Mouse (Mus musculus) heart, adult 9 months (tissue): ENCODE data around the gene P4ha1.
A peak's percentile ranks its signal among the peaks of the same experiment; 100 is the strongest.

Experiments
- DNase-seq, 2 experiments: peaks; one replicate each; pipeline ENCODE4 v3.0.0; 2022; ENCODE audit warnings: low spot score in 2 of 2

Gene P4ha1

DNA sequence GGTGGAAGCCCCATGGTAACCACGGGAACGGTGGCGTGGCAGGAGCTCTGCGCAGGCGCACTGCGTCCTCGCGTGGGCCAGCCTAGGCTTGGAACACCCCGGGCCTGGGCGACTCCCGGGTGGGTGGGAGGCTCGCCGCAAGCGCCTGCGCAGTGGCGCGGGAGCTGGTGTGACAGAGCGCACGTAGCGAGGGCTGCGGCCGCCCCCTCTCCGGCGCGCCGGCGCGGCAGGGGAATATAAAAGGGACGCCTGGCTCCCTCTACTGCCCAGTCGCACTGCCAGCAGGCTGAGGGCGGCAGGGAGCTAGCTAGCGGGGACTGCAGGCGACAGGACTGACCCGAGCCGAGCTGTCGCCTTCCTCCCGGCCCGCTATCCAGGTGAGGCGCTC is at the start of gene P4ha1:
TSS of gene P4ha1 (plus strand) at position 197 of the 388 bp plus-strand sequence.
- DNase-seq = peak; percentile 99

DNA sequence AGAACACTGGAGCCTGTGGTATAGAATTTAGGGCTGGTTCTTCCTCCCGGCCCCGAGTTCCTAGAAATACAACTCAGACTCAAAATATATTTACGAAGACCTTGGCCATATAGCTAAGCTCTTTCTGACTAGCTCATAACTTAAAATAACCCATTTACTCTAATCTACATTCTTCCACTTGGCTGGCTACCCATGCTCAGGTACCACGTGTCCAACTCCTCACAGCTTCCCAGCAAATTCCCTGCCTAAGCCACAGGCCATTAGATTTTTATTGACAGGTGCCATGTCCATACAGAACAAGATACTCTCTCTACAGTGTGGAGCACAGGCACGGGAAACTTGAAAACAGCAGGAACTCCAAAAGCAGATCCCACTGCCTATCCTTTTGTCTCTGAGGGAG is 47.4 kb upstream of the P4ha1 start:
- DNase-seq = no peak

DNA sequence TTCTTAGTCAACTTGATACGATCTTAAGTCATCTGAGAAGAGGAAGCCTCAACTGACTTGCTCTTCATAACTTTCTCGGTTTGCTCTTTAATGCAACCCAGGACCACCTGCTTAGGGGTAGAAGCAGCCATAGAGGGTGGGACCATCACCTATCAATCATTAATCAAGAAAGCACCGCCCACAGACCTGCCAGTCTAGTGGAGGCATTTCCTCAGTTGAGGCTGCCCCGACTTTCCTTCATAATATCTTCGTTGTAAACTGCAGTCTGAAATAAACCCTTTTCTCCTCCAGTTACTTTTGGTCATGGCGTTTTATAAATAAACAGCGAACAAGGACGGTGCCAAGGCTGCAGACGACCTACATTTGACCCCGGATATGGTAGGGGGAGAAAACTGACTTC is 46.0 kb upstream of the P4ha1 start:
- DNase-seq = no peak

DNA sequence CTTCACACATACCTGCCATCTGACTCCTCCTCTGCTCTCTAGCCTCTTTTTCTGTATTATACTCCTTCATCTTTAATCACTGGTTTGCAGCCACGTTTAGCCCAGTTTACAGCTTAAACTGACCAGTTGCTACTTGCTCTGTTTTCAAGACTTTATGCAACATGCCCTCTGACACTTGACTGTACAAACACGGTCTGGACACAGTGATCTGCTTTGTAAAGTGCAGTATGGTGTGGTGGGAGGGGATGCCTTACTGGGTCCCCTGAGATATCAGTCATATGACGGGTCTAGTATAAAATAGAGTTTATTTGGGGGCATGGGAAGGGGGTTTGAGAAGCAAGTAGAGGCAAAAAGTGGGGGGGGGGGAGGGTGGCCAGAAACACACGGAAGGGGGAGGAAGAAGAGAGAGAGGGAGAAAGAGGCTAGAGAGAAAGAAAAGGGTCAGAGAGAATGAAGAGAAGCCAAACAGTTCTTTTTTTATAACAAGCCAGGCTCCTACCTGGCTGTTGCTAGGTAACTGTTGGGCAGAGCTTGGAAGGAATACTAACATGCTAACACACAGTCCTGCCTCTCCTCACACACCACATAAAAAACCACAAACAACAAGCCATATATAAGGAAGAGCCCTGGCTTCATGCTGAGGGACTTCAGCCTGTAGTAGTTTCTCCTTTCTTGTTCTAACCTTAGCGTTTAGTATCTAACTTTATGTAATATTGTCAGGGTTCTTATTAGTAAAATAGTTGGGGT is 45.2 kb upstream of the P4ha1 start:
- DNase-seq = no peak

DNA sequence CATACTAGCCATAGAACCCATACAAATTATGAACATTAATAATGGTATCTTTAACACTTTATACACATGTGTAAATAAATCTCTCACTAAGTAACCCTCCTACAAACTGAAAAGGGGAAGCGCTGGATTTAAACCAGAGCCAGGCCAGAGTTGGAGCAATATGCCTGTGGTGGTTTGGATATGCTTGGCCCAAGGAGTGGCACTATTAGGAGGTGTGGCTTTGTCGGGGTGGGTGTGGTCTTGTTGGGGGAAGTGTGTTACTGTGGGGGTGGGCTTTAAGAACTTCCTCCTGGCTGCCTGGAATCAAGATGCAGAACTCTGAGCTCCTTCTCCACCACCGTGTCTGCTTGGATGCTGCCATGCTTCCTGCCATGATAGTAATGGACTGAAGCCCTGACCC is 39.9 kb upstream of the P4ha1 start:
- no peak for DNase-seq

DNA sequence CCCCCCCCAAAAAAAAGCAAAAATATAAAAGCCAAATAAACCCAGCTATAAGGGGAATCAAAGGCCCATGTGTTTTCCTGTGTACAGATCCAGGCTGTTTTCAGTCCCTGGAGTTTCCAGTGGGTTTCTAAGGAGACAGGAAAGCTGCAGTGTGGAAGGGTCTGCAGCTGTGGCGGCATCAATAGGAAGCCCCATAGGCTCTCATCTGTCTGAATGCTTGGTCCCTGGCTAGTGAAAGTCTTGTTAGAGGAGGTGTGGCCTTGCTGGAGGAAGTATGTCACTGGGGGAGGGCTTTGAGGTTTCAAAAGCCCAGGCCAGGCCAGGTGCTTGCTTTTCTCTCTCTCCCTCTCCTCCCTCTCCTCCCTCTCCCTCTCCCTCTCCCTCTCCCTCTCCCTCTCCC is 39.3 kb upstream of the P4ha1 start:
- no peak for DNase-seq

DNA sequence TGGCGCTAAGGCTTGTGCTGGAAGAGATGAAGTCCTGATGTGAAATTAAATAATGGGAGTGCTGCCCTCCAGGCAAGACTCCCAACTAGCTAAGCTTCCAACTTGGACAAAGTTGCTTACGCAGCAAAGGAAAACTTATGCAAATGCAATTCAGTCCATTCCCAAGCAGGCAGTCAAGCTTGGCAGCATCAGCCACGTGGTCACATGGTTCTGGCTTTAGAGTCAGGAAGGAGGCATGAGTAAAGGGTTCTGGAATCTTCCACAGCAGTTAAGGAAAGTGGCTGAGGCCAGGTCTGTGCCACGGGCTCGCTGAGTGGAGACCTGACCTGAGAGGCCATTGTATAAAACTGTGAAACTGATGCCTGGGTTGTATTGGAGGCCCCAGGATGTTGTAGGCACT is 37.6 kb upstream of the P4ha1 start:
- DNase-seq = no peak

DNA sequence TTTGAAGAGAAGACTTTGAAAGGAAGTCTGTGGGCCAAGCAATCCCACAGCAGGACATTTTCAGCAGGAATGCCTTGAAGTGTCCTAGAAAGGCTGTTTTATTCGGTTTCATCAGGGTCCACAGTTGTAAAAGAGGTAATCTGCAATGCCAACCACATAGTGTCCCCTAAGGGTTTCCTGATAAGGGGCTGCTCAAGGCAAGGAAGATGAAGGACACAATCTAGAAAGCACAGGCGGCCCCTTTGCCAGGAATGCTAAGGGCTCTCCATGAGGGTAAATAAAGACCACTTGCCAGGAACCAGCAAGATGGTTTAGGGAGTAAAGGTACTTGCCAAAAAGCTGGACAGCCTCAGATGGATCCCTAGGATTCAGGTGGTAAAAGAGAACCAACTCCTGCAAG is 35.8 kb upstream of the P4ha1 start:
- DNase-seq = no peak

DNA sequence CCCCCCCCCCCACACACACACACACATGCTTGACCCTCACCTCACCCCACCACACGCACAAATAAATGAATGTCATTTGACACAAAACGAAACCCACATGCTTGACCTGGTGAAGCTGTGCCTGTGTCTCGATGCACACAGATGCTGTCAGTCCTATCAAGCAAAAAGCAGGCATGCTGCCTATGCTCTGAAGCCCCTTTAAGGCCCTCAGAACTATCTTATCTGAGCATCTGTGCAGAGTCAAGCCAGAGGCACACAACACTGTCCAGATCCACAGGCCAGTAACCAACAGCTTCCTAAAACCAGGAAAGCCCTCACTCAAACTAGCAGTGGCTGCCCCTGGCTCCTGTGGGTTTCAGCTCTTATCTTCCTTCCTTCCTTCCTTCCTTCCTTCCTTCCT is 35.4 kb upstream of the P4ha1 start:
- no peak for DNase-seq

DNA sequence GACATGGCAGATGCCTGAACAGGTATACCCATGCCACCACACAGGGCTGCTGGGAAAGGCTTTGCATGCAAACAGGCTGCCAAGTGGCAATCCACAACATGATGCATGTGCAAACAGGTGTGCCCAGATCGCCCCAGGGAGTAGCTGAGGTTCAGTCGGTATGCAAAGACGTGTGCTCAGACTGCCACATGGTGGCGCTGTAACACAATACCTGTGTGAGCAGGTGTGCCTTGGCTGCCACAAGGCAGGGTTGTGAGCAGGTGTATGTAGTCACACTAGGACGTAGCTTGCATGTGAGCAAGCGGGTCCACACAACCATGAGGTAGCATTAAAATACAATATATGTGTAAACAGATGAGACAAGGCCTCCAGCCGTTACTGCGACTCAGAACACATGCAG is 34.0 kb upstream of the P4ha1 start:
- DNase-seq = no peak

DNA sequence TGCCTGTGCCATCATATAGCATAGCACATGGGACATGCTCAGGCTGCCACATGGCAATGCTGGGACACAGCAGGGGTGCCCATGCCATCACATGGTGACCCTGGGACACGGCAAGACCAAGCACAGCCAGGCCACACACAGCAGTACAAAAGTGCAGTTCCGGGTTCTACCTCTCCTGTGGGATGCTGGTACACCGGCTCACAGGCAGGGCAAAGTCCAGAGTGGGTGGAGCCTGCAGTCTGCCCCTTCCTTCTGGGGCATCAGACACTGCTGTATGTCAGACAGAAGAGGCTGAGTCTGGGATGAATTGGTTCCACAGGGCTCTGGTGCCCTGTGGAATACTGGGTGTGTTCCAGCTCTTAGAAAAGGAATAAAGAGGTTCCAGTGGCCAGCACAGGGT is 31.6 kb upstream of the P4ha1 start:
- DNase-seq = no peak

DNA sequence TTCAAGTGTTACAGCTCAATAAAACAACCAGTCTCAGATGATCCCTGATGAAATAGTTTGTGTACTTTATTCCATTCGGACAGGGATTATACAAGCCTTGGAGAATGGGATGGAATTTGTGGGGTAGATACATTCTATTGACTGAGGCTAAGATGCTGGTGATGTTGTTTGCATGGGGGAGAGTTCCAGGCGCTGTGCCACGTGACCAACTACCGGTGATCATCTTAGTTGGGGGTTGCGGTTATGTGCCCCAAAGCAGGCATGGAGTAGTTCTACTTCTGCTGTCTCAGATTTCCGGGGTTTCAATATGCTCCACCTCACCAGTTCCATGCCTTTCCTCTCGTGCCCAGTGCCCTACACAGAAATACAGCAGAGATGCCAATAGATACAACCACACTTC is 31.0 kb upstream of the P4ha1 start:
- DNase-seq = no peak

DNA sequence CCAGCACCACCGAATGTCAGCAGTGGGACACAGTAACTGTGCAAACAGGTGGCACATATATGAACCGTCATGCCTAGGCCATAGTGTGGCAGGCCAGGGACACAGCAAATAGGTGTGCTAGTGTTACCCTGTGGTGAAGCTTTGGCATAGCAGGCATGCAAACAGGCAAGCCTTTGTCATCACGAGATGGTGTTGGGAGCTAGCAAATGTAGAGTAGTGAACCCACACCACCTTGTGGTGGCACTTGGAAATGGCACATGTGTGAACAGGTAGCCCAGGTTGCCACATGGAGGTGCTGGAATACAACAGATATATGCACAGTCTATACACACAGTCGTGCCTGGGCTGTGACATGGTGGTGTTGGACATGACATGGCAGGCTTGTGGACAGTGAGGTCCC is 30.5 kb upstream of the P4ha1 start:
- DNase-seq = peak; percentile 53 to 56

DNA sequence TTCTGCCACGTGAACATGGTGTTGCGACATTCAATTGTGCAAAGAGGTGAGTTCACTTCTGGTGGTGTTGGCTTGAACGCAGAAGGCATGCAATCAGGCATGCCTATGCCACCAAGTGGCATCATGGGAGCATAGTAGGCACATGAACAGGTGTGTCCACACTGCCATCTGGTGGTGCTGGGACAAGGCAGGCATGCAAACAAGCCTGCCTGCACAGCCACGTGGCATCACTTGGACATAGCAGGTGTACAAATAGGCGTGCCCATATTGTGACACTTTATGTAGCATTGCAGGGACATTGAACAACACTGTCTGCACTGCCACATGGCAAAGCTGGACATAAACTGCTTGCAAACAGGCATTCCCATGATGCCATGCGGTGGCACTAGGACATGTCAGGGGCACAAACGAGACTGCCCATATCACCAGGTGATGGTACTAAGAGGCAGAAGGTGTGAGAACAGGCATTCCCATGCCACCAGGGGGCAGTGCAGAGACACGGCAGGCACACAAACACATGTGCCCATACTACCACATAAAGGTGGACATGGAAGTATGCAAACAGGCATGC is 27.8 kb upstream of the P4ha1 start:
- peak in 1 of 2 experiments; percentile 36 for DNase-seq

DNA sequence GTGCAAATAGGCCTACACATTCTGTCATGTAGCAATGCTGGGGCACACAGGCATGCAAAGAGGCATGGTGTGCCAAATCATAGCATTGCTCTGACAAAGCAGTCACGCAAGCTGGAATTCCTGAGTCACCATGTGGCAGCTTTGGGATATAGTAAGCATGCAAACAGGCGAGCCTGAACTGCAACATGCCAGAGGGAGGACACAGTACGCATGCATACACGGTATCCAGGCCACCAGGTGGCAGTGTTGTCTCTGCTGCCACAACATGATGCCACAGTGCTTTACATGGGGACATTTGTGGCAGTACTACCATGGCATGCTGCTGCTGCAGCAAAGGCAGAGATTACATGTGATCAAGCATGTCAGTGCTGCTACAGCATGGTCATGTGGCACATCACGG is 26.8 kb upstream of the P4ha1 start:
- peak; percentile 47 to 65 for DNase-seq

DNA sequence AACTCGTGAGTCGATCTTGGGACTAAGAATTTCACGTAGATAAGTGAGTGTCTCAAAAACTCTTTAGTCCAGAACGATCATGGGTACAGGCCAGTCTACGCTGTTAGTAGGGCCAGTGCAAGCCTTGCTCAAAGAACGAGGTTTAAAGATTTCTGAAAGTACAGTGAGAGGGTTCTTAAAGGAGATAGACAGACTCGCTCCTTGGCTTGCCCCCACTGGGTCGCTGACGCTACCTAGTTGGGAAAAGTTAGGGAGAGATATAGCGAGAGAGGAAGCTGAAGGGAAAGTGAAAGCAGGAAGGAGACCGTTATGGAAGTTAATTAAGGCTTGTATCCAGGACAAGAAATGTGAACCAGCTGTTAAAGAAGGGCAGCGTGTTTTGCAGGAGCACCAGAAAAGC is 20.4 kb upstream of the P4ha1 start:
- DNase-seq = peak; percentile 31 to 48

DNA sequence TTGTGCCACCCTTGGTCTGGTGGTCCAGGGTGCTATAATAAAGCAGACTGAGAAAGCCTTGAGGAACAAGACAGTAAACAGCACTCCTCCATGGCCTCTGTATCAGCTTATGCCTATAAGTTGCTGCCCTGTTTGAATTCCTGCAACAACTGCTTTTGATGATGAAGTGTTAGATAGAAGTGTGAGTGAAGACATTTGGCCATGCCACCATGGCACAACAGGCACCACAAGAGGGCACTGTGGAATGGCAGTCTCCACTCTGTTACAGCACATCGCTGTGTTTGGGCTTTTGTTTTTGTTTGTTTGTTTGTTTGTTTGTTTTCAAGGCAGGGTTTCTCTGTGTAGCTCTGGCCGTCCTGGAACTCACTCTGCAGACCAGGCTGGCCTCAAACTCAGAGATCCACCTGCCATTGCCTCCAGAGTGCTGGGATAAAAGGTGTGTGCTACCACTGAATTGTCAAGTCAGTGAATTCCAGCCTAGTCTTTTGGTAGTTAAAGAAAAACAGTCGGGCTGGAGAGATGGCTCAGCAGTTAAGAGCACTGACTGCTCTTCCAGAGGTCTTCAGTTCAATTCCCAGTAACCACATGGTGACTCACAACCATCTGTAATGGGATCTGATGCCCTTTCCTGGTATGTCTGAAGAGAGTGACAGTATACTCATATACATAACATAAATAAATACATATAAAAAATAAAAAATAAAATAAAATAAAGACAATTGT is 13.9 kb upstream of the P4ha1 start:
- DNase-seq = no peak

DNA sequence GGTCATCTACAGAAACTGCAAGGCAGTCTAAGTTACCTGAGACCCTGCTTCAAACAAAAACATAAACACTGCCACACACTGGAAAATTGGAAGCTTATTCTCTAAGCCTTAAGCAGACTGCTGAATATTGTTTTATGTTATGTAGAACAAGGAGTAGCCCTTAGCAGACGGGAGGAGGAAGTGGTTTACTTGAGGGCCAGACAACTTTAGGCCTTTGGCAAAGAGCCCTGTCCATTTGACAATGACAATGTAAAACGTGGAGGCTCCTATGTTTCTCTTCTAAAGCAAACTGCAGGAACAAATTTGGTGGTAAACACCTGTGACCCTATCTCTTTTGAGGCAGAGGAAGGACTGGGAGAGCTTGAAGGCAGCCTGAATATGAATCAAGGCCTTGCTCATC is 13.0 kb upstream of the P4ha1 start:
- no peak for DNase-seq

DNA sequence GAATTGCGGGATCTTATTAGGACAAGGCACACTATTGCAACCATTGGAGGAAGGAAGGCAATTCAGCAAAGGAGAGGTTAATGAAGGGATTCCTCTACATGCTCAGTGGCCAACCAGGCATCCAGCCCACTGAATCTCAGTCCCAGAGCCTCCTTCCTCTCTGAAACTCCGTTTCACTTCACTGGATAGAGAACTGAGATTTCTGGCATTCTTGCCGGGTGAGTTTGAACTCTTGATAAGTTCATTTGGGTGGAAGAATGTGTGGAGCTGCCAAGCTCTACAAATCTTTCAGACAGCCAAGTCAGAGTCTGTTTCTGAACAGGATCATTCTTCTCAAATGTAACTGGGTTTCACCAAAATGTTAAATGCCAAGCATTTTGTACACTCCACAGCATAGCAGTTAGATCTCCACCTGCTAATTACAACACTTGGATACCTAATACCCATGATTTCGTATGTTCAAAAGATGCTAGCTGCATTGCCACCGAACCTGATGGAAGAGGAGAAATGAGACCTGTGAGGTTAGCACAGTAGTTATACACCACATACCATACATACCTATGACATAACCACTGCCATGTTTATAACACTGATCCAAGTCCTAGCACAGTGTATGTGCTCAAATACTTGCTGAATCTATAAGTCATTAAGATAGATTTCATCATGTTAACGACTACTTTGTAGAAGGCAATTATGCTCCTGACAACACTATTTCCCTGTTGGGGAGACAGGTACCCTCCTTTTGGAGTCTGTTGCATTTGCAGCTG is 12.2 kb upstream of the P4ha1 start:
- DNase-seq = peak; percentile 69 to 74

DNA sequence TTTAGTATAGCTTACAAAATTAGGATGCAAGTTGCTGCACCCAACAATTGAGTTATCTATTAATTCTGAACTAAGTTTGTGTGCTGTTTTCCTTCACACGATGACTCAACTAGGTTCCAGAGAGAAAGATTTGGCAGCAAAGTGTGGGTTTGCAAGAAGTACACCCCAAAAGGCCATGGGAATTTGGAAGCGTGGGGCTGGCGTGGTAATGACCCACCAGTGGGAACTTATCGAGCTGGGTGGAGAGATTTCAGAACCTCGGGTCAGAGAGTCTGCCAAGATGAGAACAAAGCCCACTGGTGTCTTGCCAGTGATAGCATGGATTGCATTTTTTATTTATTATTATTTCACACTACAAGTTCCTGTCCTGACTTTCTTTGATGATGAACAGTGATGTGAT is 11.2 kb upstream of the P4ha1 start:
- peak in 1 of 2 experiments; percentile 39 for DNase-seq

DNA sequence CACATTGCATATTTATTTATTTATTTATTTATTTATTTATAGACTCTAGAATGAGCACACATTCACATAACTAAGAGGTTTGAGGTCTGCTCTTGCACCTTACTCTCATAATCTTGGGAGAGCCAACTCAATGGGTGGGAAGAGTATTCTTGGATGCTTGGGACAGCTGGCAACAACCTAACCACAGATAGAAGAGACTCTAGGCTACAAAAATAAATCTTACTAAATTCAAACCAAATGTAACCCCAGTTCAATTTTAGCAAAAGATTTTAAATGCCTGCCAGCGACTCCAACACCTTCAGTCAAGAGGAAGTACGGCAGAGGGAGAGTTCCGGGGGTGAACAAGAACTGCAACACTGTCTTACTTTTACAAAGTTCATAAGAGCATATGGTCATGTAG is 2.0 kb upstream of the P4ha1 start:
- DNase-seq = no peak

DNA sequence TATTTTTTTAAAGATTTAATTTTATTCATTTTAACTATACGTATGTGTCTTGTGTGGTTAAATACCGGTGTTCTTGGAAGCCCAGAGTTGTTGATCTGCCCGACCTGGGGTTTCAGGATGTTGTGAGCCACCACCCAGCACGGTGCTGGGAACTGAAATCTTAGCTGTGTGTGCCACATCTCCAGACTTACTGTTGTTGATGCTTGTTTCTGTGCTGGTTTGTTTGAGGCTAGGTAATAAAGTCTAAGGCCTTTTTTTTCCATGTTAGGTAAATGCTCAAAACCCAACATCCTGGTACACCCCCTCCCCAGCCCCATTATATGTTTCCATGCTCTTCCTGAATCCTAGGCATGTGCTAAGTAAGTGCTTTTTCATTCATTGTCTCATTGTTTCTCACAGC is 825 bp upstream of the P4ha1 start:
- no peak for DNase-seq
